Mouse (Mus musculus): ENCODE measurements at regions not wholly inside any gene's neighbourhood (a gene's known extent, or its start where the extent isn't known, plus 50 kb on each side); places are given as distances from the start of the nearest gene placed in this dataset.

DNA sequence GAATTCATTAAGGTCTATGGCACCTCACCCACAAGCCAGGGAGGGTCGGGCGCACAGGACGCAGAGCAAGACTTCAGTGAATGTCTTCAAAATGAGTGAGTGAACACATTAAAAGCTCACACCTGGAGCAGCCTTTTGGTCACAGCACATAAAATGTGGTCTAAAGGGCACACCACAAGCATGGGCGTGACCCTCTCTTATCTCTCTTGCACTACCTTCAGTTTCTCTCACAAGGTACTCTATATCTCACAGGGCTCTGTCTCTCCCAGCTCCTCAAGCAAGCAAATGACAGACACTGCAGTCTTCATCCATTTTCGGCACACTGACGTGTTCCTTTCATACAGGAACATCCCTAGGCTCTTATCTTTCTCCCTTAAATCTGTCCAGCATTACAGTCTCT is 444.0 kb downstream of the Slc16a7 start:
- no peak for DNase-seq

DNA sequence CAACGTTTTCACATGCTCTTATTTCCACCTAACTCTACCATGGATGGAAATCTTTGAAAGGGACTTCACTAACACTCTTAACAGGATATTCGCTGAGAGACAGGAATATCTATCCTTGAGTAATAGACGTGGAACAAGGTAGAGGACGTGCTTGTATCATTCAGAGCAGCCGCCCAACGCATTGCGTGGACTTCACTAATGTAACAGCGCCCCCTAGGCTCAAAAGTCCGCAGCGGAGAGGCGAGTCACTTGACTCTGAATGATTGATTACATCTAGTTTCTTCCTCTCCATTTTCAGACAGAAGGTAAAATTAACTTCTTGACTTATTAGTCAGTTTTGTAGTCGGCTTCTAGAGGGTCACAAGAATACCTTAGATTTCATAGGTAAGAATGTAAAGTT is 447.1 kb downstream of the Slc16a7 start:
- DNase-seq, result no peak

- DNase-seq, result no peak
Measured at GRCm38 (mm10) chr10:124927218-124927617, 462.0 kb downstream of the Slc16a7 start.

- DNase-seq, result peak; percentile 18
Measured at GRCm38 (mm10) chr10:124900044-124900443, 489.2 kb downstream of the Slc16a7 start.

GRCm38 (mm10) chr10:124878525-124878924 is 510.7 kb downstream of the Slc16a7 start:
- no peak for DNase-seq

- no peak for DNase-seq
Measured at GRCm38 (mm10) chr10:124877706-124878105, 511.6 kb downstream of the Slc16a7 start.

- DNase-seq, result no peak
Measured at GRCm38 (mm10) chr10:124872211-124872610, 517.1 kb downstream of the Slc16a7 start.

GRCm38 (mm10) chr10:124842546-124843113 is 546.6 kb downstream of the Slc16a7 start:
- DNase-seq, result no peak

GRCm38 (mm10) chr10:124833930-124834329 is 555.3 kb downstream of the Slc16a7 start:
- no peak for DNase-seq

GRCm38 (mm10) chr10:124803997-124804614 is 585.2 kb downstream of the Slc16a7 start:
- DNase-seq, result no peak
